Mouse (Mus musculus) heart, postnatal 36 days (tissue): ENCODE results near the gene Celf2. TPM values are rescaled to one million over a fixed set of nuclear protein-coding genes. Genes with fewer than 3 reads are reported as not detected.
"Not testable (repeated sequence)": the region's sequence is repeated elsewhere in the genome, so short reads cannot be mapped to it uniquely, and the experiment has no call there.

Source experiments
- DNase-seq, 2 experiments: peaks; one replicate each; pipeline ENCODE4 v3.0.0; 2021 to 2022
- intact Hi-C: fragments of 180-260 bp; cut with DNase I; formaldehyde crosslinking; loops from one replicate; pipeline ENCODE4 v1.15.1; 2025
- total RNA-seq, 2 experiments: library from RNA; stranded (reverse); gene quantifications; 2 replicates each; pipeline ENCODE4 v1.2.3; 2021

The Celf2 gene
- total RNA-seq, 2 experiments from 2014 or later, result 68.4 to 73.2 TPM

DNA sequence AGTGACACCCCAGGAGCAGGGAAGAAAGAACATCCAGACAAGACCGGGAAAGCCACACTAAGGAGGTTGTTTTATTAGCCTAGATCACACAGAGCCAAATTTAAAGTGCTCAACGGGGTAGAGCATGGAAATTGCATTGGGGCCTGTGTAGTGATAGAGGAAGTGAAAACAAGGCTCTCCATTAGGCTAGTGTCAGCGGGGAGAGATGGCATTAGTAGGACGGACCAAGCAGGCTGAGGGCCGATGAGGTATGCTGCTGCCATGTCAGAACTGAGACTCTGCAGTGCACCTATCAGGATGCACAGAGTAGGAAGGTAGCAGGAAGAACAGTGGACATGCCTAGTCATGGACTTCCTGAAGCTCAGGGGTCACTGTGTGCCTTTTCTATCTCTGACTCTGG lies 929.3 kb downstream of the Celf2 start:
- DNase-seq, result no peak
- intact Hi-C loops, result no loop called here

DNA sequence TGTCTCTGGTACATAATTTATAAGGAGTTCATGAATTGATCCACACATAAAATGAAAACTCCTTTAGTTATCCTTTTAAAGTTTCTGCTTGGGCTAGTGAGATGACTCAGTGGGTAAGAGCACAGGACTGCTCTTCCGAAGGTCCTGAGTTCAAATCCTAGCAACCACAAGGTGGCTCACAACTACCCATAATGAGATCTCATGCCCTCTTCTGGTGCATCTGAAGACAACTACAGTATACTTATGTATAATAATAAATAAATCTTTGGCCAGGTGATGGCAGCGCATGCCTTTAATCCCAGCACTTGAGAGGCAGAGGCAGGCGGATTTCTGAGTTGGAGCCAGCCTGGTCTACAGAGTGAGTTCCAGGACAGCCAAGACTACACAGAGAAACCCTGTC lies 934.0 kb downstream of the Celf2 start:
- DNase-seq, intact Hi-C loops: not testable (repeated sequence)

DNA sequence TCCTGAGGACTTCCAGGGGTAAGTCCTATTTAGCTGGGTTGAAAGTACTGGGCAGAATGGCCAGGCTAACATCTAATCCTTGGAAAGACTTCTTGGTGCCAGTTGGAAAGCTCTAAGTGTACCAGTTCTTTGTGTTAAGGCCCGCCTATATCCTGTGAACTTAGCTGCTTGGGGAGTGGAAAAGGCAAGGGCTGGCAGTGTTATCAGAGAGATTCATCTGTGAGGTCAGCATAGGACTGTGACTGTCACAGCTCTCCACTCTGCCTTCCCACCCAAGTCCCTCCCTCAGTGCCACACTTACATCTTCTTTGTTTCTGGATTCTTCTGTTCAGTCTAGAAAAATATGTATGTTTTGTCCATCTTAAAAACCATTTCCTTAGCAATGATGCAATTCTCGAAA lies 935.7 kb downstream of the Celf2 start:
- intact Hi-C loops, result no loop called here
- no peak for DNase-seq

DNA sequence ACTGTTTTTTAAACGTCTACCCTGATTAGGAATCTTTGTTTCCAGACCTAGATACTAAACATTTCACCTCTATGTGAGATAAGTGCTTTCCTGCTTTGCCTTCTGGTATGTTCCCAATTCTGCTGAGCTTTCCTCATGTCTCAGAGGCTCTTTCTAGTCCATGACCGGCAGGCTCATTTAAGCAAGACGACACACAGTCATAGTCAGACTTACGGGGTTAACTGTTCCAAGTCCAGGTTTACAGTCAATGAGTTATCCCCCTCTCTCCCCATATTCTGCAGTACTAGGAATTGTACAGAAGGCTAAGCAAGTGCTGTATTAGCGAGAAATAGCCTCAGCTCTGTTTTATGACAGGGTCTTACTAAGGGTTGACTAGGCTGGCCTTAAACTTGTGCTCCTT lies 936.4 kb downstream of the Celf2 start:
- DNase-seq, result no peak
- intact Hi-C loops, result no loop called here

DNA sequence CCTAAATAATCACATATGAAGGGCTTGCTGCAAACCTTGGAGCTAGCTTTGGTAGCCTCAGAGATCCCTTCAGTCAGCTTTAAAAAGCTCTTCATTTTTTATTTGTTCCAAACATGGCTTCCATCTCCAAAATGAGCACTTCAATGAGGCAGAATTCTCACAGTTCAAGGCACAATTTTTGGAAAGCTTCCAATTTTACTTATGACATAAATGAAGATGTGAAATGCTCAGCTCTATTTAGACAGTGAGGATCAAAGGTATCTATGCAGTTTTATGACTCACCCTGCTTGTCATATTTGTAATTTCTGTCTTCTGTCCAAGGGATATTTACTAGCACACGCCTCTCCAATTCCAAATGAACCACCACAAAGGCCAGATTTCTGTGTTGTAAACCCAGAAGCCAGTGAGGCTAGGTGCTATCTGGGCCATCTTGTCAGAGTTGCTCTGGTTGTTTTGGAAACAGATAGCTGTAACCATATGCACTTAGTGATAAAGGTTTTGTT lies 940.3 kb downstream of the Celf2 start:
- no peak for DNase-seq
- intact Hi-C loops, result no loop called here

DNA sequence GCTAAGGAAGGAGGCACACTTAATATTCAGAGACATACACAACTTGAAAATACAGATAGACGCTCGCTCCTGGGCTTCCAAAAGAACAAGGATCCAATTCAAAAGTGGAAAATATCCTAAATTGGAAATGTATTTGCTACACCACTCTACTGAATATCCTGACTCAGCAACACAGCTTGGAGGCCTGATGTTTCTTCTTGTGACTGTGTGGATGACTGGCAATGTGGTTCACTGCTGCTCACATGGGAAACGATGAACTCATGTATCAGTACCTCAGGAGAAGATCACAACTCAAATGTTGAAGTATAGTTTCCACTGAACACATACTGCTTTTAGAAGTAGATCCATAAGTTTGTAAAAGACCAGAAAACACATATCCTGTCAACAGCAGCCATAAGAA lies 944.2 kb downstream of the Celf2 start:
- intact Hi-C loops, result no loop called here
- DNase-seq, result no peak

DNA sequence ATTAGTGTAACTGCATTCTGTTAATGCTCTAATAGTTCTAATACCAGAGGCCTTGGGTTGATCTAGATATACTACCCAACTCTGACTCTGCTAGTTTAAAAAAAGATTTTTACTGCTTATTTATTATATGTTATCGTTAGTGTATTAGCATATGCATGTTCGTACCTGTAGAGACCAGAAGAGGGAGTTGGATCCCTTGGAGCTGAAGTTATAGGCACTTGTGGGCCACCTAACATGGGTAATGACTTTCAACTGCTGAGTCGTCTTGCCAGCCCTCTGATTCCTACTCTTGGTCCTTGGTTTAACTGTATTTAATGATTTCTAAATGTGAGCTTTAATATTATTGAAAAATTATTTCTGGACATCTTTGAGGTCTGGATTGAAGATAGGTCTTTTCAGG lies 948.0 kb downstream of the Celf2 start:
- intact Hi-C loops, result no loop called here
- DNase-seq, result no peak

DNA sequence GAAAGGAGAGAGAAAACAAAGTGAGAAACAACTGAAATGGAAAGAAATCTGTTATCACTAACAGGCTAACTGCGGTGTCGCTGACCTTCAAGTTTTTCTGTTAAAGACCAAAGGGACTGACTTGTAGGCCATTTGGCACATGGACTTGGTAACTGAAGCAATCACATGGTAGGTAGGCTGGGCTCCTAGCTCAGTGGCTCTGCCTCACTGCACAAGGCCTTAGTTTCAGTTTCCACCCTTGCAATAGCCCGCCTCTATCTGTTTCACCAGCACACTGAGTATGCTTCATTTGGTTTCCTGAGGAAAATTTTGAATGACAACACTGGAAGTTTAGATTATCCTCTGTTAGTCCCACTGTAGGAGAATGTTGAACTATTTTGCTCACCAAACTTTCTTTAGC lies 948.6 kb downstream of the Celf2 start:
- no peak for DNase-seq
- intact Hi-C loops, result no loop called here

DNA sequence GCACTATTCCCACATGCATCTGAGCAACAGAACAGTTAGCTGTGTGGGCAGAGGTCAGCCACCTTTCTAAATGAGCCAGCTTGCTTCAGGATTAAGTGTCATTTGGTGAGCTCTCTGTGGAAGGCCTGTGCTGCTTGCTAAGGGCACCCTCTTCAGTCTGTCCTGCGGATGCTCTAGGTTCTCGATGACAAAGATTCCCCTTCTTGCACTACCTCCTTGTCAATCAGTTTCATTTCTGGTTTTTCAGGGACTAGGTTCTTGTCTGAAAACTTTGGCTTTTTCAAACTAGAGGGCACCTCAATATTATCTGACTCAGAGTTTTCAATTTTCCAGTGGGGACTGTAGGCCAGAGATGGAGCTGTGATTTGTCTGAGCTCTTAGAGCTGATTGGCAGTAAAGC lies 949.8 kb downstream of the Celf2 start:
- intact Hi-C loops, result loop anchor here (5.0 kb wide), 1 partner anchor 72 kb away; no protein-coding TSS in a partner anchor
- no peak for DNase-seq

DNA sequence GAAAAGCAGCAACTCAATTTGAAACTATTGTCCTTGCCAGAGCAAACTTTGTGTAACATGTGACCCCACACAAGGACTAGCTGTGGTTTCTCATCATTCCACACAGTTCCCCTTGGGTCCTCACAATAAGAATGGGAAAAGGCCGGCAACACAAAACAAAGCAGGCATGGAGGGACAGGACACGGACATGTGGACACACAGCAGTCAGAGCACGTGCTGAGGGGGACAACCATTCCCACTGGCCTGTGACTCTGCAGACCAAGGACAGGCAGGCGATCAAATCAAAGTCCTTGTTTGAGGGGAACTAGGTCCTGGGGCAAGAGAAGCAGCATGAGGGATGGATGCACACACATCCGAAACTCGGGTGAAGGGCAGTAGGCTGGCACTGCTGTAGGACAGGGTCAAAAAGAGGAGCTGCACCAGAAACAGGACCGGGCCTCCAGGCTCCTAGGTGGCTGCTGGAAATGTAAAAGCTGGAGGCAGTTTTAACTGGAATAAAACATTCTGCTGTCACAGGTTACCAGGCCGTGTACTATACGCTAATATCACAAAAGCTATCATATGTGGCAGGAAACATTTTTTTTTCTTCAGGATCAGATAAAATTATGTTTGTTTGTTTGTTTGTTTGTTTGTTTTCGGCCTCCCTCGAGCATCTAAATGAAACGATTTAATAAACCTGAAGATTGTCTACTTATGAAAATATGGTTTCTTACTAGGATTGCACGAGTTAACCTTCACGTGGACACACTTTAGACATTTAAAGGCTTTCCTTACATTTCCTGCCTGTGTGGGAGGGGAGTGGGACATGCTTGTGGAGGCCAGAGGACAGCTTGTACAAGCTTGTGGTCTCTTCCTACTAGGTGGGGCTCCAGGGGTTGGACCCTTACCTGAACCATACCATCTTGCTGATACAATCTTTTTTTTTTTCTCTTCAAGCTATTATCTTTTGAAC lies 950.8 kb downstream of the Celf2 start:
- intact Hi-C loops, result loop anchor here (5.0 kb wide), 1 partner anchor 71 kb away; no protein-coding TSS in a partner anchor
- no peak for DNase-seq

DNA sequence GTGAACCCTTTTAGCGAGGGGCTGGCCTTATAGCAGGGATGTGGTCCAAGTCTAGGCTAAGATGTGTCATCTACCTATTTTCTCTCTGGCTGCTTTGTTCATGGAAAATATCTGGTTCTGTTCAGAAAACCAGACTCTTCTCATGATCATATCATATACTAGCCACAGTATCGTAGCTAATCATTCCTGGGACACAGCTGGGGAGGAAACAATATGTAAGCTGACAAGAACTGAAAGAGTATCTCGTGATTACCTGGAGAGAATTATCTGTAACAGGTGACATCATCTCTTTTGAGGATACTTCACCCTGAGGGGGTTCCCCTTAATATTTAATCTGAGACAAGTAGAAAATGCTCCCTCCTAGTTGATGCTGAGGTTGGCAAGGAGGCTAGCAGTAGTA lies 951.6 kb downstream of the Celf2 start:
- DNase-seq, result no peak
- intact Hi-C loops, result loop anchor here (5.0 kb wide), 1 partner anchor 70 kb away; no protein-coding TSS in a partner anchor

DNA sequence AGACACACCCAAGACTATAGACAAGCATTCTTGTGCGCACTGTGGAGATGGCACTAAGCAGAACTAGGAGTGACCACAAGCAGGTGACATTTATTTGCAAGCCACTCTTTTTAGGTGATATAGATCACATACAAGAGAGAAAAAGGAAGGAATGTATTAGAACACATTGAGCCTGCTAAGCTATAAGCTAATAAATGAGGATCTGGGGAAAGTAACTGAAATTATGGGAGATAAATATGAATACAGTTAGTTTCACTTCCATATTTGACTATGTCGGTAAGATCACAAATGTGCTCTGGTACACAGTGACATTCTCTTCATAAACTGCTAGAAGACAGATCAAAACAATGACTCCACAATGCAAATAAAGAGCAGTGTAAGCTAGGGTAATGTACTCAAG lies 952.5 kb downstream of the Celf2 start:
- DNase-seq, result no peak
- intact Hi-C loops, result loop anchor here (5.0 kb wide), 1 partner anchor 70 kb away; no protein-coding TSS in a partner anchor

DNA sequence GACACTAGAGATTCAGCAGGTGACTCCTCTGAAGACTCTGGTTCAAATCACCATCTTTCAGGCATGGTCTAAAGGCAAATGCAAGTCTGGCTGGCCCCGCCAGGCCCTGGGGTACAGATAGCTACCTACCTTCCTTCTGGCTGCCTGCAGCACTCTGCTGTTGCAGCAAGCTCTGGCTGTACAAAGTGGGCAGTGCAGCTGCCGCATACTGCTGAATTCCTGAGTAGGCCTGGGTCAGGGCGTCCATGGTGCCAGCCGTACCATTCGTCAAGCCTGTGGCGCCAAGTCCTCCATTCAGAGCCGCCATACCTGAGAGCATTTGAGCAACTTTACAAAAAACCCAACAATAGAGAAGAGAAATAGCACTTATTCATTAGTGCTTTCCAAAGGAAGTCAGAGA lies 955.7 kb downstream of the Celf2 start:
- intact Hi-C loops, result no loop called here
- DNase-seq, result no peak

DNA sequence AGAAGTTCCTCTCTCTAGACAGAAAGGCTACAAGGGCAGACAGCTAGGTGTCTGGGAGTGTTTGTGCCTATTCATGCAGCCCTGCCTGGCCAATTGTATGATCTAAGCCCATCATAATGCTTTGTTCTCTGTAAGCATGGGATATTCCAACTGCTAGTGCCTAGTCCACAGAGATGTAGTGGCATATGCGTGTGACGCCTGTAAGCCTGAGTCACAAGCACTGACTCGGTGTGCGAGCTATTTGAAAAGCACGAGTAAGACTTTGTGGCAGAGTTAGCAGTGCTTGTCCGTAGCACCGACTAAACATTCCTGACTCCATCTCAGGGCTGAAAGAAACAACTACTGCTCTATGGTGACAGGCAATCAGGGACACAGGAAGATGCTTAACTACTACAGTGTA lies 960.1 kb downstream of the Celf2 start:
- intact Hi-C loops, result no loop called here

DNA sequence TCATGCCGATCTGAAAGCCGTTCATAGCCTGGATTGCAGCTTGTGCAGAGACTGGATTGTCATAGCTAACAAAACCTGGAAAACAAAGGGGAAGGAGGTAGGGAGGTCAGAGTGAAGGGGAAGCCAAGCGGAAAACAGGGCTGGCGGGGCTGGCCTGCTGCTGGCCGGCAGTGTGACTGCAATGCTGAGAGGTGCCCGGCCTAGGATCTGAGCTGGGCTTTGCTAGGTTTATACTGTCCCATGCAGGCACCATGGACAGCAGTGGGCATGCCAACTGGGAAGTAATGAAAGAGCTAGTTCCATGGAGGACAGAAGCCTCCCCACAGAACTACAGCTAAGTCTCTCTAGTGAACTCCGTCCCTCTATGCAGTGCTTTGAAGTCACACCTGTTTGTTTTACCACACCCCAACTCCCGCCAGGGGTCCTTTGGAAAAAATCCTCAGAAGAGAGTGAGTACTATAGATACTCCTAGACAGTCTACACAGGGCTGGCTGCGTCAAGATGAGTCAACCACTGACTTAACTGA lies 962.2 kb downstream of the Celf2 start:
- intact Hi-C loops, result no loop called here
- DNase-seq, result no peak

More for the DNA sequence above, 960.1 kb downstream of the Celf2 start:
- DNase-seq, result no peak

DNA sequence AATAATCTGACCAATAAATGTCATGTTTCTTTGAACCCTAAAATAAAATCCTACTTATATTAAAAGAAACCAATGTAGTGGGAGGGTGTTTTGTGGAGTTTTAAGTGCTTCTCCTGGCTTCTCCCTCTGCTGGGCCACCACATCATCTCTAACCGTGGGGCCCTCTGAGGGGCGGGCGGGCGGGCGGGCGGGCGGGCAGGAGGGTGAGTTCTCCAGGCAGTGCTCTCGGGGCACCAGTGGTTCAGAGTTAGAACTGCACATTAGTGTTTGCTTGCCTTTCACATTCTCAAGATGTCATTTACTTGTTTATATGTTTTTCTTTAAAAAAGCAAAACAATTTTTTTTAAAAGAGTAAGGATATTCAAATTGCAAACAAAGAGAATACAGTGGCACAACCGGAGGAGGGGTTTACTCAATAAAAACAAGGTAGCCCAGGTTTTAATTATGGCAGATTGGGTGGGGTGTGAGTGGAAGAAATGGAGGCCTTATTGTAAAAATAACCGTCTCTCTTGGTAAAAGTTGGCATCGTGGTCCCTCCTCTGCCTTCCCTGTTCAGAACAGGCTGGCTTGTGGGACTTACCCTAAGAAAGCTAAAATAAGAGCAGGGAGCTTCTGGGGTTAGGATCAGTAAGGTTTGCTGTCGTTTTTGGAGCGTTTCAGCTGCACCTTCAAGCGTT lies 962.8 kb downstream of the Celf2 start:
- intact Hi-C loops, result no loop called here

DNA sequence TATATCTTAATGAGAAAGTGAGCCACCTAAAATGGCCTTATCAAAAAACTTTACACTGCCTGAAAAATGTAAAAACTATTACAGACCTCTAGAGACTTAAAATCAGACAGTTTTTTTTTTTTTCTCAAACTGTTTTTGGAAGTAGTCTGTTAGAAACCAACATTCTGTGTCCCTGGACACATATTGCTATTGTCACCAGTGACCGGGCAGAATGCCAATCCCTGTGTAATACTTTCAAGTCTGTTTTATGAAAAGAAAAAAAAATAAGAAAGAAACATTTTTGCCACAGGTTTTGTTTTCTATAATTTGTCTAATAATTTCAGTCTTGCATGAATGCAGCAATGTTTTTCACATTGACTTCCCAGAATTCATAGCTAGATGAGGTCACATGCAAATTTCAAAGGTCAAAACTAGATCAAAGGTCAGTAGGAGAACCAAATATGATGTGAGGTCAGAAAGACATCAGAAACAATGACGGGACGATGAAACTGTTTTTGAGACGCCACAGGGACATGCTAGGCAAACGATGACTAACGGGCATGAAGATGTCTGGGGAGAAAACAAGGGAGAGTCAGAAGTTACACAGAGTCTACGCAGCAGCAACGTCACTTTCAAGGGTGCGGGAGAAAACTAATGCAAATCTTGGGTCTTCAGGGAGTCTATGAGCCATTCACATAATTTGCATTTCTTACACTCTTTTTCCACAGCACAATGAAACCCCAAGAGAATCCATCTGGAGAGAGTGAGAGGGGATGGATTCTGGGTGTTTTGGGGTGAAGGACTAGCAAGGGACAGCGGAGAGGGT lies 964.0 kb downstream of the Celf2 start:
- intact Hi-C loops, result no loop called here
- DNase-seq, result peak; percentile 18 to 38

More for the DNA sequence above, 962.8 kb downstream of the Celf2 start:
- DNase-seq, result no peak

DNA sequence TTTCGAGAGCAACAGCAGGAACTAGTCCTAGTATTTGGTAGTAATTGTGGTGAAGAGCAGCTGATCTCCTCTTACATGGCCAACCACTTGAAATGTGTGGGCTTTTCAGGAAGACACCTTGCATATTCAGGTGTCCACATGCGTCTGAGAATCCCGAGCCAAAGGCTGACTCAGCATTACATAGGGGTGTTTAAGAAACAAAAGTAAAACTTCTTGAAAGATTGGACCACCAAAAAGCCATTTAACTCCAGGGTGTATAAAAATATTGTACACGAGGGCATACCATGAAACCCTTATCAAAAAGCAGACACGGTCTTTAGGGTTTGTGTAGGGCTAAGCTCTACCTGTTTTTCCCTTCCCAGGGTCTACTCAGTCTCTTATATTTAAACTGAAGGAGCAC lies 965.7 kb downstream of the Celf2 start:
- no peak for DNase-seq
- intact Hi-C loops, result loop anchor here (5.0 kb wide), 1 partner anchor 61 kb away; no protein-coding TSS in a partner anchor

DNA sequence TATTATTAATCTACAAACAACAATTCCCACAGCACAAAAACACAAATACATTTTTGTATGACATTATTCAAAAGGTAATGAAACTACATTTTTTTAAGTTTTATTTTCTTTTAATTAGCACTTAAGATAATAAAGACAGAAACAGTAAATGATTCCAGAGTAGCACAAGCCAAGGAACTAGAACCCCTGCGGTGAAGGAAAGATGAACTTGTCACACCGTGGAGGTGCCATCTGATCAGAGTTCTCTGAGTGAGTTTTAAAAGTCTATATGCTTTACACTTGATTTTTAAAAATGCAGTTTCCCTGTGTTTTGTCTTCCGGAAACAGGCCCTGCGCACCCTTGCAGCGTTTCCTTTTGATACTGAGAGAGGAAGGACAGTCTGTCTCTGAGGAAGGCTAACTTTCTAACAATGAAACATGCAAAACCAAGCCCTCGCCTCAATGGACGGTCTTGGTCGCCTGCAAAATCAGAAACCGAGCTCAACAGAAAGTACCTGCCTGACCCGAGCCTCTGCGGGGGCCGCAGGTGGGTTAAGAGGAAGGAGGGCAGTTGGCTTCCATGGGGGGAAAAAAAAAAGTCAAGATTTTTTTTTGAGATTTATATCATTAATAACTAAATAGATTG lies 966.7 kb downstream of the Celf2 start:
- DNase-seq, result no peak

DNA sequence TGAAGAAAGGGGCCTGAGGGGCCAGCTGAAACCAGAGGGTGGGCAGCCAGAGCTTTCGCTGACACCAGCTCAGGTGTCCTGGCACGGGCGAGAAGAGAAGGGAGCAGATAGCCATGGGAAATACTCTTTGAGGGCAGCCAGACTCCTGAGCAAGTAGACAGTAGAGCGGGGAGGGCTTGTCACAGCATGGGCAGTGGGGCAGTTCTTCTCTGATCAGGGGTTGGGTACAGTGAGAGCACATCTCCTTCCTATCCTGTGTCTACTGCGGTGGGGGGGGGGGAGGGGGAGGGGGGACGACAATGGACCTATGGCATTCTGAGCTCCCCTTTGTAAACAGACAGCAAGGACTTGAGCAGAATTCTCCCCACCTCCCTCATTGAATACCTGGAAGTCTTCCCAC lies 968.5 kb downstream of the Celf2 start:
- no peak for DNase-seq
- intact Hi-C loops, result loop anchor here (5.0 kb wide), 1 partner anchor 59 kb away; no protein-coding TSS in a partner anchor

More for the DNA sequence above, 966.7 kb downstream of the Celf2 start:
- intact Hi-C loops, result loop anchor here (5.0 kb wide), 1 partner anchor 60 kb away; no protein-coding TSS in a partner anchor
